Mouse (Mus musculus) E14TG2a.4 (cell line): ENCODE results near the gene Olfr740.

ENCODE experiments used
- H3K27me3 ChIP-seq: 2 replicates; pipeline ENCODE4 v1.6.1; 2014; ENCODE audit warnings: low read length, control low read depth; ENCODE audit not compliant: insufficient read depth
- H3K36me3 ChIP-seq: 2 replicates; pipeline ENCODE4 v1.6.1; 2014; ENCODE audit warnings: low read length, control low read depth; ENCODE audit not compliant: insufficient read depth
- H3K4me1 ChIP-seq: replicated peaks from 2 replicates; pipeline ENCODE4 v1.6.1; 2014; ENCODE audit warnings: low read depth, low read length, control low read depth
- H3K4me3 ChIP-seq: replicated peaks from 2 replicates; pipeline ENCODE4 v1.5.1; 2014; ENCODE audit warnings: mild to moderate bottlenecking, low read length
- H3K9me3 ChIP-seq: 2 replicates; pipeline ENCODE4 v1.6.1; 2014; ENCODE audit warnings: low read length, control low read depth
- CTCF ChIP-seq: conservative IDR thresholded peaks from 2 replicates; pipeline ENCODE4 v1.5.1; 2014; ENCODE audit warnings: low read length
- NANOG ChIP-seq: IDR thresholded peaks from 2 replicates; pipeline ENCODE4 v1.6.1; 2014; ENCODE audit warnings: borderline replicate concordance, low read length, mixed read lengths
- POU5F1 ChIP-seq: IDR thresholded peaks from 2 replicates; pipeline ENCODE4 v1.6.1; 2014; ENCODE audit warnings: low read length, borderline replicate concordance

The Olfr740 gene

GRCm38 (mm10) chr14:50445245-50445644, at the start of gene Olfr740:
Gene Olfr740 (plus strand): TSS chr14:50445545.
- Histone ChIP-seq H3K36me3 (no peaks in the 10 kb centered on the region), H3K4me1 (no peaks in the 10 kb centered on the region), H3K4me3 (no peak within 1 kb of the TSS), H3K9me3 (peaks cover 9% of the 10 kb centered on the region), H3K27me3 (no peaks in the 10 kb centered on the region)
- no peak for TF ChIP-seq NANOG

- no peak within 1 kb of the TSS for H3K4me3 ChIP-seq
- no peak for TF ChIP-seq POU5F1
- no peak for TF ChIP-seq NANOG
- TF ChIP-seq CTCF = no peak
- no peaks in the 10 kb centered on the region for H3K4me1 ChIP-seq
- H3K36me3 ChIP-seq = no peaks in the 10 kb centered on the region
- H3K9me3 ChIP-seq = no peaks in the 10 kb centered on the region
- H3K27me3 ChIP-seq = no peaks in the 10 kb centered on the region
Measured at GRCm38 (mm10) chr14:50407268-50407667, 38.1 kb upstream of the Olfr740 start, which contains the start of gene Olfr738. Gene Olfr738 (plus strand): TSS chr14:50407568.

DNA sequence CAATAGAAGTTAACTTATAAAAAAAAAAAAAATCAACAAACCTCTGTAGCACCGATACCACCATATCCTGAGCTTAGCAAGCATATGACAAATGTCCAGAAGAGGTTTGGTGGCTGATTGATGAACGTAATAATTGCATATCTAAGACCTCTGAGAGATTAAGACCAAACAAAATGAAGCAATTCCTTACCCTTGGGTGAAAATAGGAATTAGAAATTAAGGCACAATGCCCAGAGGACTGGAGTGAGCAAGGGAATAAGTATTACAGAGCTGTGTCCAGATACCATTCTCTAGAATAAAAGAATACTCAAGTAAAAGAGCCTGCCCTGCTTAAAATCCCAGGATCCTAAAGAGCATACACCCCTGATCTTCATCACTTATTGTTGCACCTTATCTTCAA, 27.0 kb upstream of the Olfr740 start, which contains the start of gene Olfr739:
Gene Olfr739 (plus strand): TSS at position 301 of the 400 bp plus-strand sequence.
- TF ChIP-seq NANOG (no peak), CTCF (no peak), POU5F1 (no peak)
- Histone ChIP-seq H3K27me3 (no peaks in the 10 kb centered on the region), H3K4me1 (no peaks in the 10 kb centered on the region), H3K9me3 (no peaks in the 10 kb centered on the region), H3K4me3 (no peak within 1 kb of the TSS), H3K36me3 (no peaks in the 10 kb centered on the region)

- TF ChIP-seq CTCF (no peak), NANOG (no peak)
- Histone ChIP-seq H3K27me3 (no peaks in the 10 kb centered on the region), H3K4me3 (no peak within 1 kb of the TSS), H3K9me3 (no peaks in the 10 kb centered on the region), H3K4me1 (no peaks in the 10 kb centered on the region), H3K36me3 (no peaks in the 10 kb centered on the region)
Measured at GRCm38 (mm10) chr14:50472438-50472837, 27.1 kb downstream of the Olfr740 start, which contains the start of gene Olfr741. Gene Olfr741 (plus strand): TSS chr14:50472738.

DNA sequence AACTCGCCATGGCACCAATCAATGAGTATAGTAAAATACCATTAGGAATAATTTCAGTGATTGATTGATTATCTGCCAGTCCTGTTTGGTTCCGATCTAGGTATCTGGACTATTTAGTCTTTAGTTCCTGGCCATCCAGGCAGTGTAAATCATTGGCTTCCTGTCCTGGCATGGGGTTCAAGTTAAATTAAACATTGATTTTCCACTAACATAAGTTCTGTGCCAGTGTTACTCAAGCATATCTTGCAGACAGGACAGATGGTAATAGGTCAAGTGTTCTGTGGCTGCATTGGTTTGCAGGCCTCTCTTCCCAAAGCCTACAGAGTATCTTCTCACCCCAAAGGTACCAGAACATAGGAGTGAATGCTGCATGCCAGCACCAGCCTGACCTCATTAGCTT, 33.1 kb downstream of the Olfr740 start:
- no peaks in the 10 kb centered on the region for H3K4me1 ChIP-seq
- H3K27me3 ChIP-seq = no peaks in the 10 kb centered on the region
- H3K4me3 ChIP-seq = no peak overlapping the region
- H3K36me3 ChIP-seq = no peaks in the 10 kb centered on the region
- no peaks in the 10 kb centered on the region for H3K9me3 ChIP-seq
- no peak for TF ChIP-seq CTCF
- TF ChIP-seq NANOG = no peak
- no peak for TF ChIP-seq POU5F1

GRCm38 (mm10) chr14:50503300-50503699, 58.0 kb downstream of the Olfr740 start, which contains the start of gene Olfr742:
Gene Olfr742 (plus strand): TSS chr14:50503600.
- Histone ChIP-seq H3K9me3 (no peaks in the 10 kb centered on the region), H3K4me1 (no peaks in the 10 kb centered on the region), H3K36me3 (no peaks in the 10 kb centered on the region), H3K4me3 (no peak within 1 kb of the TSS), H3K27me3 (no peaks in the 10 kb centered on the region)
- TF ChIP-seq NANOG (no peak), CTCF (no peak)
